Mouse (Mus musculus) E14TG2a.4 (cell line): ENCODE measurements around the gene Tbc1d9b.

Experiments used
- CTCF ChIP-seq: conservative IDR thresholded peaks from 2 replicates; pipeline ENCODE4 v1.5.1; 2014; ENCODE audit warnings: low read length
- NANOG ChIP-seq: IDR thresholded peaks from 2 replicates; pipeline ENCODE4 v1.6.1; 2014; ENCODE audit warnings: borderline replicate concordance, low read length, mixed read lengths
- POU5F1 ChIP-seq: IDR thresholded peaks from 2 replicates; pipeline ENCODE4 v1.6.1; 2014; ENCODE audit warnings: low read length, borderline replicate concordance

DNA sequence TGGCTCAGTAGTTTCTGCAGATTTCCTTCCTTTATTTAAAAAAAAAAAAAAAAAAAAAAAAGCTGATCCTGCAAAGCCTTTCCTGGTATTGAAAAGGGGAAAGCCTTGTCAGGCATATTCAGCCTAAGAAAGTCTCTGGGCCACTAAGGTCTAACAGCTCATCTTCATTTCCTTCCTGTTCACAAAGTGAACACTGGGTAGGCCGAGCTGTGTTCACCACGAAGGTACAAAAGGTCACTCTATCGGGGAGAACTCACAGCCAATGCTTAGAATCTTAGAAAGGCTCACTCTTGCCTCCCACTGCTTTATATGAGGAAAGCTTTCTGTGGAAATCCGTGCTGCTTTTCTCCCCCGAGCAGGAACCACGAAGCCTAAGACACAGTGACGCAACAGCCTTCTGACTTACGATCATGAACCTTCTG, 22.4 kb upstream of the Tbc1d9b start:
- TF ChIP-seq CTCF (no peak), POU5F1 (no peak), NANOG (no peak)
